Mouse (Mus musculus) bone marrow, adult 2 months (tissue): ENCODE measurements at regions not wholly inside any gene's neighbourhood (a gene's known extent, or its start where the extent isn't known, plus 50 kb on each side); places are given as distances from the start of the nearest gene placed in this dataset.

Experiments
- H3K27ac ChIP-seq: fragments of 200-500 bp; 2 replicates; pipeline ENCODE4 v1.5.1; 2012; ENCODE audit warnings: low read depth, mild to moderate bottlenecking, control low read depth, inconsistent platforms, low read length; ENCODE audit not compliant: control insufficient read depth, poor library complexity, insufficient read depth
- H3K4me1 ChIP-seq: fragments of 200-500 bp; 2 replicates; pipeline ENCODE4 v1.6.1; 2011; ENCODE audit warnings: low read length; ENCODE audit not compliant: control insufficient read depth, insufficient read depth
- H3K4me3 ChIP-seq: fragments of 200-500 bp; replicated peaks from 2 replicates; pipeline ENCODE3; 2011; ENCODE audit warnings: mild to moderate bottlenecking, low read depth, low read length, control low read depth; ENCODE audit not compliant: control insufficient read depth
- CTCF ChIP-seq: fragments of 200-500 bp; IDR thresholded peaks from 2 replicates; pipeline ENCODE4 v1.5.1; 2011; ENCODE audit warnings: low read length, control low read depth; ENCODE audit not compliant: control insufficient read depth, insufficient read depth
- POLR2A ChIP-seq: fragments of 200-500 bp; IDR thresholded peaks from 2 replicates; pipeline ENCODE4 v1.6.1; 2011; ENCODE audit warnings: low read depth, mild to moderate bottlenecking, control low read depth, low read length, borderline replicate concordance; ENCODE audit not compliant: control insufficient read depth
- WGBS: fragments of 180-500 bp; shearing (Covaris S2); methylation state at CpG from one replicate; pipeline ENCODE4 v1.1.7; 2018; 5-methylcytosine and 5-hydroxymethylcytosine counted together

GRCm38 (mm10) chr6:117670337-117670736 is 170.6 kb upstream of the Zfp637 start:
- Histone ChIP-seq H3K4me3 (no peak overlapping the region), H3K4me1 (peaks cover 5% of the 10 kb centered on the region; the same call in 1 of the 2 replicates), H3K27ac (no peak overlapping the region)
- WGBS: 60% methylated on average over 3 of the region's 3 CpGs
- TF ChIP-seq POLR2A (no peak), CTCF (no peak)

DNA sequence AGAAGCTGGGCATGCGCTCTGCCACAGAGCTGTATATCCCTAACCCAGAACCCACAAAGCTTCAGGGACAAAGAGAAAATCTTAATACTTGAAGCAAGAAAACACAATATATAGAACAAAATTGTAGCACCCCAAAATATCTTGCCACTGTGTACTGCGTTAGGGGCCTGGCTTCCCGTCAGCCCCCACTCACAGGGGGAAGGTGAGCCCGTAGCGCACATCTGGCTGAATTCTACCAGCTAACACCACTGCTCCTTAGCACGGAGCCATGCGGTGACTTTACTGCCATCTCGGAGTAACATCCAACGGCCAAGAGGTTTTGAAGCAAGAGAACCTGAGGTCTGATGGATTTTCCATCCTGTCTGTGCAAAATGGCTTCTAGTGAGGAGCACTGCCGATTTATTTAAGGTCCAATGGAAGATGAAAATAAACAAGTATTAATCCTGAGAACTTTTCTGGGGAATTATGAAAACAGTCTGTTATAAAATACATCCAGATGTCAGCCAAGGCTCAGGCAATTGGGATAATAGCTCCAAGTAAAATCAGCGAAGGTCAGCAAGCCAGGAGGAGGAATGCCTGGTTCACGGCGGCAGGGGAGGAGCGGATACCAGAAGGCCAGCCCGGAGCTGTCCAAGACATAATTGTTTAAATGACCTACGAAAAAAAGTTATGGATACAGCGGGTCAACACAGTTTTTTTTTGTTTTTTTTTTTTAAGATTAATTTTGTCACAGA is 170.0 kb upstream of the Zfp637 start:
- 84% methylated on average over 17 of the region's 17 CpGs for WGBS

GRCm38 (mm10) chr6:117675059-117675800 is 165.8 kb upstream of the Zfp637 start:
- H3K27ac ChIP-seq: peak overlapping the region; percentile 80
- peak; percentile 86 for TF ChIP-seq CTCF
- TF ChIP-seq POLR2A: no peak
- peaks cover 11% of the 10 kb centered on the region for H3K4me1 ChIP-seq
- H3K4me3 ChIP-seq: no peak overlapping the region
- 32% methylated on average over 15 of the region's 15 CpGs for WGBS

More for the DNA sequence above, 170.0 kb upstream of the Zfp637 start:
- Histone ChIP-seq H3K4me1 (peaks cover 9% of the 10 kb centered on the region), H3K27ac (no peak overlapping the region), H3K4me3 (no peak overlapping the region)
- no peak for TF ChIP-seq POLR2A
- TF ChIP-seq CTCF: no peak

GRCm38 (mm10) chr6:117676064-117676821 is 164.7 kb upstream of the Zfp637 start:
- TF ChIP-seq CTCF (no peak), POLR2A (no peak)
- H3K27ac ChIP-seq: peak overlapping the region; percentile 80; the same call in 1 of the 2 replicates
- peaks cover 11% of the 10 kb centered on the region for H3K4me1 ChIP-seq
- no peak overlapping the region for H3K4me3 ChIP-seq
- 22% methylated on average over 10 of the region's 10 CpGs for WGBS

- peaks cover 11% of the 10 kb centered on the region for H3K4me1 ChIP-seq
- H3K27ac ChIP-seq: no peak overlapping the region
- no peak overlapping the region for H3K4me3 ChIP-seq
- 7% methylated on average over 7 of the region's 7 CpGs for WGBS
- TF ChIP-seq POLR2A: no peak
- TF ChIP-seq CTCF: no peak
Observed at GRCm38 (mm10) chr6:117677062-117677461, 163.9 kb upstream of the Zfp637 start.

GRCm38 (mm10) chr6:117677821-117678220 is 163.2 kb upstream of the Zfp637 start:
- H3K27ac ChIP-seq: no peak overlapping the region
- 70% methylated on average over 2 of the region's 2 CpGs for WGBS
- no peak for TF ChIP-seq CTCF
- TF ChIP-seq POLR2A: no peak

GRCm38 (mm10) chr6:117678276-117678675 is 162.7 kb upstream of the Zfp637 start:
- Histone ChIP-seq H3K4me3 (no peak overlapping the region), H3K27ac (no peak overlapping the region)
- WGBS: 66% methylated on average over 5 of the region's 5 CpGs

More at GRCm38 (mm10) chr6:117677821-117678220, 163.2 kb upstream of the Zfp637 start:
- Histone ChIP-seq H3K4me1 (peaks cover 11% of the 10 kb centered on the region), H3K4me3 (no peak overlapping the region)

DNA sequence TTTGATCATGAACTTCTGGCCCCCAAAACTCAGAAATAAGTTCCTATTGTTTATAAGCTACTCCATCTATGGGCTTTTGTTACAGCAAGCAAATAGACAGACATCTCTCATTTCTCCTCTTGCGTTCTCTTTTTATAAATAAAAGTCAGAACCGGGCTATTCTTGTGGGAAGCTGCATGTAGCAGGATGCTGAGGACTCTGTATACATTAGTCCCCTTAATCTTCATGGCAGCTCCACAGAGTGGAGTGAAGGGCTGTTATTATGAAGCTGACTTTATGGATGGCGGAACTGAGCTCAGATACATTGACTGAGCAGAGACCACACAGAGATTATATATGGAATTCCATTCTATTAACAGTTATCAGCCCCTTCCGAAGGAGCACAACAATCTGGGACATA is 162.1 kb upstream of the Zfp637 start:
- Histone ChIP-seq H3K4me1 (peaks cover 11% of the 10 kb centered on the region), H3K4me3 (no peak overlapping the region)

More at GRCm38 (mm10) chr6:117678276-117678675, 162.7 kb upstream of the Zfp637 start:
- TF ChIP-seq CTCF (no peak), POLR2A (no peak)
- peaks cover 11% of the 10 kb centered on the region for H3K4me1 ChIP-seq

DNA sequence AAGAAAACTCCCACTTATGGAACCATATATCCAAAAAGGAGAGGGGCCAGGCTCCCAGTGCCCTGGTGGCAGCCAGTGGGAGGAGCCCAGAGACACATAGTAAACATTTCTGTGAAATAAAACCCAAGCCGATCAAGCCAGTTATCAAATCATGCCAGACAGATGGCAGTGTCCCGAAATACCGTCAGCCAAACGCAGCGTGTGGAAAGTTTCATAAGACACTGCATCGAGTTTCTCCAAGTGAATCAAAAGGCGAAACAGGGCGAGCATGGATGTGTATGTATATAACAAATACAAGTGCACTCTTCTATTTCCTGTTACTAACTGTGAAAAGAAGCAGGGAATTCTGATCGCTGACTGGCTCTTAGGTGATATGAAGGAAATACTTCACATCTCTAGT is 154.8 kb upstream of the Zfp637 start:
- H3K27ac ChIP-seq: no peak overlapping the region
- no peak for TF ChIP-seq POLR2A
- no peak for TF ChIP-seq CTCF
- 80% methylated on average over 9 of the region's 9 CpGs for WGBS
- H3K4me3 ChIP-seq: no peak overlapping the region
- no peaks in the 10 kb centered on the region for H3K4me1 ChIP-seq

More for the DNA sequence above, 162.1 kb upstream of the Zfp637 start:
- WGBS: 84% methylated on average over 4 of the region's 4 CpGs
- TF ChIP-seq CTCF (no peak), POLR2A (no peak)
- H3K27ac ChIP-seq: no peak overlapping the region
